Mouse (Mus musculus) midbrain, embryonic 15.5 days (tissue): ENCODE measurements around the gene Spry1. TPM values are rescaled to one million over a fixed set of nuclear protein-coding genes. Genes with fewer than 3 reads are reported as not detected.
"Not testable (repeated sequence)": the region's sequence is repeated elsewhere in the genome, so short reads cannot be mapped to it uniquely, and the experiment has no call there.

Source experiments
- ATAC-seq: fragments of 200-750 bp; cut with Nextera tagmentation; replicated peaks from 2 replicates; pipeline ENCODE4 v1.8.0; 2017; ENCODE audit warnings: moderate TSS enrichment
- H3K27ac ChIP-seq: fragments of 300-500 bp; sonication (generic); 2 replicates; pipeline ENCODE4 v1.5.1; 2015; ENCODE audit warnings: mild to moderate bottlenecking, inconsistent platforms
- H3K27me3 ChIP-seq: fragments of 300-500 bp; sonication (generic); replicated peaks from 2 replicates; pipeline ENCODE4 v1.6.1; 2015; ENCODE audit warnings: inconsistent platforms
- H3K36me3 ChIP-seq: fragments of 300-500 bp; sonication (generic); replicated peaks from 2 replicates; pipeline ENCODE4 v1.6.1; 2015; ENCODE audit warnings: inconsistent platforms
- H3K4me1 ChIP-seq: fragments of 300-500 bp; sonication (generic); 2 replicates; pipeline ENCODE4 v1.6.1; 2015; ENCODE audit warnings: inconsistent platforms
- H3K4me2 ChIP-seq: fragments of 300-500 bp; sonication (generic); 2 replicates; pipeline ENCODE4 v1.6.1; 2015; ENCODE audit warnings: inconsistent platforms, mild to moderate bottlenecking, moderate library complexity
- H3K4me3 ChIP-seq: fragments of 300-500 bp; sonication (generic); 2 replicates; pipeline ENCODE4 v1.5.1; 2015; ENCODE audit warnings: mild to moderate bottlenecking, inconsistent platforms
- H3K9ac ChIP-seq: fragments of 300-500 bp; sonication (generic); 2 replicates; pipeline ENCODE4 v1.6.1; 2015; ENCODE audit warnings: mild to moderate bottlenecking, inconsistent platforms
- H3K9me3 ChIP-seq: fragments of 300-500 bp; sonication (generic); 2 replicates; pipeline ENCODE4 v1.6.1; 2016; ENCODE audit warnings: inconsistent platforms
- WGBS: fragments of 180-500 bp; shearing (Covaris S2); methylation state at CpG from one replicate; pipeline ENCODE4 v1.1.7; 2015; ENCODE audit warnings: mixed read lengths; 5-methylcytosine and 5-hydroxymethylcytosine counted together
- polyA plus RNA-seq: library from polyadenylated mRNA; unstranded; fragments of >200 nt; fragmentation: Nextera tagmentation; extraction: Ambion mirVana; gene quantifications from 2 replicates; pipeline ENCODE4 v1.2.1, GENCODE M21; 2015

Gene Spry1
- polyA plus RNA-seq: 7.1 and 7.9 TPM in 2 replicates

- no peaks in the 10 kb centered on the region for H3K9me3 ChIP-seq
- under 1% methylated on average over 38 of the region's 38 CpGs for WGBS
- peak within 1 kb of the TSS; percentile 62 for H3K9ac ChIP-seq
- peak; percentile 96 for ATAC-seq
- peak within 1 kb of the TSS; percentile 93 for H3K4me2 ChIP-seq
- H3K27me3 ChIP-seq: 0 out of 2 replicates have a peak, but pooled peaks cover 7% of the 10 kb centered on the region
- peaks cover 23% of the 10 kb centered on the region for H3K4me1 ChIP-seq
- H3K27ac ChIP-seq: peak within 1 kb of the TSS; percentile 91
- H3K4me3 ChIP-seq: peak within 1 kb of the TSS; percentile 75
- no peaks in the 10 kb centered on the region for H3K36me3 ChIP-seq
Observed at GRCm38 (mm10) chr3:37639690-37640089, at the start of gene Spry1. Gene Spry1, plus strand, starts transcription at chr3:37639947.

GRCm38 (mm10) chr3:37595721-37596120 lies 44.0 kb upstream of the Spry1 start:
- 68% methylated on average over 10 of the region's 10 CpGs for WGBS
- H3K36me3 ChIP-seq: no peaks in the 10 kb centered on the region
- H3K4me2 ChIP-seq: no peak overlapping the region
- no peak for ATAC-seq
- no peaks in the 10 kb centered on the region for H3K27me3 ChIP-seq
- no peaks in the 10 kb centered on the region for H3K4me1 ChIP-seq
- H3K4me3 ChIP-seq: no peak overlapping the region
- no peaks in the 10 kb centered on the region for H3K9me3 ChIP-seq
- no peak overlapping the region for H3K9ac ChIP-seq
- H3K27ac ChIP-seq: no peak overlapping the region

- H3K9ac ChIP-seq: no peak overlapping the region
- H3K9me3 ChIP-seq: no peaks in the 10 kb centered on the region
- H3K27ac ChIP-seq: no peak overlapping the region
- H3K4me1 ChIP-seq: no peaks in the 10 kb centered on the region
- H3K4me3 ChIP-seq: no peak overlapping the region
- no peaks in the 10 kb centered on the region for H3K36me3 ChIP-seq
- WGBS: 65% methylated on average over 6 of the region's 6 CpGs
- no peaks in the 10 kb centered on the region for H3K27me3 ChIP-seq
- ATAC-seq: no peak
- no peak overlapping the region for H3K4me2 ChIP-seq
Observed at GRCm38 (mm10) chr3:37596519-37596918, 43.2 kb upstream of the Spry1 start.

GRCm38 (mm10) chr3:37597200-37597599 lies 42.5 kb upstream of the Spry1 start:
- H3K4me2 ChIP-seq: no peak overlapping the region
- no peaks in the 10 kb centered on the region for H3K4me1 ChIP-seq
- 84% methylated on average over 5 of the region's 5 CpGs for WGBS
- no peak overlapping the region for H3K27ac ChIP-seq
- no peak overlapping the region for H3K4me3 ChIP-seq
- H3K9me3 ChIP-seq: no peaks in the 10 kb centered on the region
- H3K36me3 ChIP-seq: no peaks in the 10 kb centered on the region
- H3K9ac ChIP-seq: no peak overlapping the region
- H3K27me3 ChIP-seq: no peaks in the 10 kb centered on the region
- no peak for ATAC-seq

DNA sequence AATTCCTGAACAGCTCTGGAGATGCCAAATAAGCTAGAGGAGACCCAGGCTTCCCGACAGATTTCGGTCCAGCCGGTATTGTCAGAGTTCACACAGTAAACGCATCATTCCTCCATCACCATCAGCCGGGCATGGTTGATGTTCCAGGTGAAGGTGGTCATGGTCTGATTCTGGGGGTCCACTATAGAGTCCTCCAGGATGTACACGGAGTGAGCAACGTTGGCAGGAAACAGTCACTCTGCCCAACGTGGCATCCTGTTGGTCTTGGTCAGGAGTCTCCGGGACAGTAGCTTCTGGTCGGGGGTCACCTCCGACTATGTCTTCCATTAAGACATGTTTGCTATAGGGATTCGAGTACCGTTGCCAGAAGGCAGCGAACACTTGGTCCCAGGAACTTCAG lies 40.1 kb upstream of the Spry1 start:
- not testable (repeated sequence) for H3K9ac ChIP-seq, H3K36me3 ChIP-seq, H3K9me3 ChIP-seq, H3K4me1 ChIP-seq, H3K27me3 ChIP-seq, H3K4me2 ChIP-seq, H3K27ac ChIP-seq, ATAC-seq, H3K4me3 ChIP-seq
- WGBS: 92% methylated on average over 14 of the region's 14 CpGs

- no peak for ATAC-seq
- H3K4me3 ChIP-seq: no peak overlapping the region
- no peak overlapping the region for H3K27ac ChIP-seq
- no peaks in the 10 kb centered on the region for H3K9me3 ChIP-seq
- no peak overlapping the region for H3K4me2 ChIP-seq
- no peaks in the 10 kb centered on the region for H3K27me3 ChIP-seq
- no peak overlapping the region for H3K9ac ChIP-seq
- 98% methylated on average over 9 of the region's 9 CpGs for WGBS
- H3K36me3 ChIP-seq: no peaks in the 10 kb centered on the region
- peaks cover 12% of the 10 kb centered on the region for H3K4me1 ChIP-seq
Observed at GRCm38 (mm10) chr3:37602356-37602755, 37.4 kb upstream of the Spry1 start.

DNA sequence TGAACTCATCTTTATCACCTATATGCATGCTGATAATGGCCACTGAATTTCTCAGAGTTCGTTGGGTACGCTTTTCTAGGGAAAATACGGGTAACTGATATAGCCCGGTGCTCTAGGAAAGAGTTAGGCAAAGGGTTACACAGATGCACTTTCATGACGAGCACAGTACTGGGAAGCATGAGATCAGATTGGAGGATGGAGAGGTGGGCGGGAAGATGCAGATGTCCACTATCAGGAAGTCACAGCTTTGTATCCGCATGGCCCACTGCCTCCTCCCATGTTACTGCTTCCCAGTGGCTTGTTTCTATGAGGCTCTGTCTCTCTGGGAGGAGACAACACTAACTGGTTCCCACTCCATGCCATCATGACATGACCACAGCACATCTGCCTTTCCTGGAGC lies 36.9 kb upstream of the Spry1 start:
- Histone ChIP-seq H3K4me2 (no peak overlapping the region), H3K9me3 (no peaks in the 10 kb centered on the region), H3K27me3 (no peaks in the 10 kb centered on the region), H3K36me3 (no peaks in the 10 kb centered on the region), H3K4me3 (no peak overlapping the region), H3K4me1 (peaks cover 12% of the 10 kb centered on the region), H3K27ac (no peak overlapping the region), H3K9ac (no peak overlapping the region)
- WGBS: 92% methylated on average over 7 of the region's 7 CpGs
- ATAC-seq: no peak

DNA sequence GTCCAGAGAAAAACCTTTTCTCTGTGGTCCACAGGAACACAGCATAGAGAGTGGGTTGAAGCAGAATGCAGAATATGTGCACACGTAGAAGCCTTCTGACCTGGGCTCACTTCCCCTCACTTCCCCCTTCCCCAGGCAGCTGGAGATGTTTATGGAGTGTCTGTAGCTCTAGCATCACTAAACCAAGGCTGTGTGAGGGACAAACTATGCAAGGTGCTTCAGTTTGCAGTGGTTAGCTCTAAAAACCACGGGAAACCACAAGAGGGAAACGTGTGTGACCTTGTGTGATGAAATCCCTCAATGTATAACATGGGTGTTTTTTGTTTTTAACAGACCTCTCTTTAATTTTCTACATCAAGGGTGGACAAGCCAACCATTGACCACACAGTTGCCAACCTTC lies 36.2 kb upstream of the Spry1 start:
- Histone ChIP-seq H3K27ac (no peak overlapping the region), H3K9ac (no peak overlapping the region), H3K36me3 (no peaks in the 10 kb centered on the region), H3K4me1 (peaks cover 12% of the 10 kb centered on the region), H3K27me3 (no peaks in the 10 kb centered on the region), H3K9me3 (no peaks in the 10 kb centered on the region), H3K4me2 (no peak overlapping the region), H3K4me3 (no peak overlapping the region)
- ATAC-seq: no peak
- WGBS: 83% methylated on average over 3 of the region's 3 CpGs

GRCm38 (mm10) chr3:37604976-37605875 lies 34.5 kb upstream of the Spry1 start:
- Histone ChIP-seq H3K4me3 (no peak overlapping the region), H3K4me1 (peaks cover 12% of the 10 kb centered on the region), H3K9me3 (no peaks in the 10 kb centered on the region), H3K4me2 (peak overlapping the region; percentile 5; the same call in 1 of the 2 replicates), H3K36me3 (no peaks in the 10 kb centered on the region), H3K27me3 (no peaks in the 10 kb centered on the region), H3K9ac (no peak overlapping the region), H3K27ac (0 out of 2 replicates have a peak overlapping the region, but pooled peaks have one; percentile 4)
- ATAC-seq: peak; percentile 78
- 45% methylated on average over 13 of the region's 13 CpGs for WGBS

- Histone ChIP-seq H3K4me1 (peaks cover 12% of the 10 kb centered on the region), H3K27me3 (no peaks in the 10 kb centered on the region), H3K9ac (no peak overlapping the region), H3K9me3 (no peaks in the 10 kb centered on the region), H3K4me2 (0 out of 2 replicates have a peak overlapping the region, but pooled peaks have one; percentile 5), H3K36me3 (no peaks in the 10 kb centered on the region), H3K4me3 (no peak overlapping the region), H3K27ac (0 out of 2 replicates have a peak overlapping the region, but pooled peaks have one; percentile 17)
- 85% methylated on average over 10 of the region's 10 CpGs for WGBS
- ATAC-seq: peak; percentile 55
Observed at GRCm38 (mm10) chr3:37605876-37606238, 33.9 kb upstream of the Spry1 start.

DNA sequence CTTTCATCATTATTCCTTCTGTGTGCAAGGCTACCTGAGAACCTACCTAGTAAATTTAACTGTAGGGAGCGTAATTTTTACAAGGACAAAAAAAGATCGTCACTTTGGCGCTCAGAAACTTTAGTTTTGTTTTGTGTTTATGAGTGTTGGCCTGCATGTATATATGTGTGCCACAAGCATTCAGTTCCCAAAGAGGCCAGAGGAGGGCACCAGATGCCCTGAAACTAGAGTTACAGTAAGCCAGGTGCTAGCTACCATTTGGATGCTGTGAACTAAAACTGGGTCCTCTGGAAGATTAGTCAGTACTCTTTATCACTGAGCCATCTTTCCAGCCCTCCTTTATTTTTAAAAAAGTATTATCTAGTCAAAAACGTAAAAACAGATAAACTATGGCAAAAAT lies 30.8 kb upstream of the Spry1 start:
- H3K4me3 ChIP-seq: no peak overlapping the region
- no peak for ATAC-seq
- no peaks in the 10 kb centered on the region for H3K36me3 ChIP-seq
- H3K9ac ChIP-seq: no peak overlapping the region
- H3K27ac ChIP-seq: no peak overlapping the region
- no peaks in the 10 kb centered on the region for H3K9me3 ChIP-seq
- peaks cover 12% of the 10 kb centered on the region for H3K4me1 ChIP-seq
- H3K27me3 ChIP-seq: no peaks in the 10 kb centered on the region
- WGBS: 88% methylated on average over 4 of the region's 4 CpGs
- H3K4me2 ChIP-seq: no peak overlapping the region

GRCm38 (mm10) chr3:37610670-37611069 lies 29.1 kb upstream of the Spry1 start:
- ATAC-seq: no peak
- Histone ChIP-seq H3K36me3 (no peaks in the 10 kb centered on the region), H3K27me3 (no peaks in the 10 kb centered on the region), H3K9me3 (no peaks in the 10 kb centered on the region), H3K9ac (no peak overlapping the region), H3K4me1 (peaks cover under 1% of the 10 kb centered on the region; the same call in 1 of the 2 replicates), H3K27ac (no peak overlapping the region), H3K4me3 (no peak overlapping the region), H3K4me2 (no peak overlapping the region)
- 100% methylated on average over 2 of the region's 2 CpGs for WGBS

- Histone ChIP-seq H3K9me3 (no peaks in the 10 kb centered on the region), H3K27ac (no peak overlapping the region), H3K36me3 (no peaks in the 10 kb centered on the region), H3K4me3 (no peak overlapping the region), H3K4me2 (no peak overlapping the region), H3K9ac (no peak overlapping the region), H3K4me1 (no peaks in the 10 kb centered on the region), H3K27me3 (no peaks in the 10 kb centered on the region)
- ATAC-seq: no peak
- 57% methylated on average over 10 of the region's 10 CpGs for WGBS
Observed at GRCm38 (mm10) chr3:37613722-37614121, 26.0 kb upstream of the Spry1 start.
